Mouse (Mus musculus) urinary bladder, postnatal 10 days (tissue): ENCODE results near the gene Gm2310.
"Not testable (repeated sequence)": the region's sequence is repeated elsewhere in the genome, so short reads cannot be mapped to it uniquely, and the experiment has no call there.

ENCODE experiments used
- DNase-seq: peaks from one replicate; pipeline ENCODE4 v3.0.0; 2022; ENCODE audit warnings: low spot score

Gene Gm2310

GRCm38 (mm10) chr15:8519853-8520252, at the start of gene Gm2310:
Gene Gm2310, minus strand, starts transcription at chr15:8519953.
- DNase-seq: not testable (repeated sequence)

- peak; percentile 52 for DNase-seq
Measured at GRCm38 (mm10) chr15:8568645-8569528, 49.1 kb upstream of the Gm2310 start.

- no peak for DNase-seq
Measured at GRCm38 (mm10) chr15:8568286-8568644, 48.5 kb upstream of the Gm2310 start.

GRCm38 (mm10) chr15:8565416-8565815, 45.7 kb upstream of the Gm2310 start:
- DNase-seq: no peak

GRCm38 (mm10) chr15:8564331-8564730, 44.6 kb upstream of the Gm2310 start:
- DNase-seq: no peak

- DNase-seq: no peak
Measured at GRCm38 (mm10) chr15:8563423-8564194, 43.9 kb upstream of the Gm2310 start.

GRCm38 (mm10) chr15:8562776-8563175, 43.0 kb upstream of the Gm2310 start:
- no peak for DNase-seq

- no peak for DNase-seq
Measured at GRCm38 (mm10) chr15:8531201-8531600, 11.4 kb upstream of the Gm2310 start.

- DNase-seq: no peak
Measured at GRCm38 (mm10) chr15:8512957-8513356, 6.8 kb downstream of the Gm2310 start.

- no peak for DNase-seq
Measured at GRCm38 (mm10) chr15:8511861-8512260, 7.9 kb downstream of the Gm2310 start.

- DNase-seq: no peak
Measured at GRCm38 (mm10) chr15:8502431-8502830, 17.3 kb downstream of the Gm2310 start.

- no peak for DNase-seq
Measured at GRCm38 (mm10) chr15:8485261-8485660, 34.5 kb downstream of the Gm2310 start.

GRCm38 (mm10) chr15:8469006-8469575, 50.7 kb downstream of the Gm2310 start:
- DNase-seq: no peak
